Mouse (Mus musculus) kidney, adult 2 months (tissue): ENCODE results near the gene Brd4.

Experiments
- CTCF ChIP-seq: fragments of 200-500 bp; conservative IDR thresholded peaks from 2 replicates; pipeline ENCODE4 v1.5.1; 2011; ENCODE audit warnings: low read depth, mild to moderate bottlenecking, control low read depth, low read length, moderate library complexity, mixed read lengths; ENCODE audit not compliant: insufficient read depth, insufficient read length
- POLR2A ChIP-seq: fragments of 200-500 bp; IDR thresholded peaks from one replicate; pipeline ENCODE4 v1.6.1; 2011; ENCODE audit warnings: low read depth, low read length, control low read depth

- TF ChIP-seq CTCF (no peak), POLR2A (no peak)
Observed at GRCm38 (mm10) chr17:32295901-32296300, 11.4 kb upstream of the Brd4 start.
